ENCODE assay signal across 23 mouse cellular contexts in the genomic region with DNA sequence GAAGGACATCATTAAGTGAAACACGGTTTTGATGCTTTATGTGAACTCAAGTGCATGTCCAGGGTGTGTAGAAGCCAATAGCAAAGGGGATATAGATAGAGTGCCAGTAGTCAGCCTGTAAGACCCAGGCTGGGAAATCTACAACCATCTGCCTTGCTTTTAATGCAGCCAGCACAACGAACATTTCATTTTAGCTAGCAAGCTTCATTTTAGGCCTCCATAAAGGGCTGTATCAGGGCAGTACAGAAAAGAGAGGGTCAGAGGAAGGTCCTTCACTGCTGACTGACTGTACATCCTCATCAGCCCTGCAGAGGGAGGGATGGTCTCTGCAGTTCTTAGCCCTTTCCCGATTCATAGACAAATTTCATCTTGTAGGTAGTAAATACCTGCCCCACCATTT. TPM values are rescaled to one million over a fixed set of nuclear protein-coding genes. Genes with fewer than 3 reads are reported as not detected.
DNase-seq lines count a peak whose midpoint lies in the region; ATAC-seq and TF ChIP-seq lines count a peak whose summit lies in the region.
"Had no signal": no experiment of that assay in that cellular context is flagged by ENCODE, and none has a peak within 500 bp of the region (broad histone marks: within the 10 kb centered on the region; RNA-seq: fewer than 3 reads in every experiment).

No protein-coding gene starts in this region.

- H3K27ac ChIP-seq in heart, adult 2 months = no peak overlapping the region
- H3K27ac ChIP-seq in heart, embryonic 15.5 days = peak overlapping the region; percentile 77
- 0 out of 2 replicates have a peak overlapping the region, but pooled peaks have one; percentile 10 for H3K27ac ChIP-seq in neural tube, embryonic 13.5 days (replicated peaks)
- no peak overlapping the region for H3K27ac ChIP-seq in neural tube, embryonic 15.5 days (replicated peaks)
- H3K27ac ChIP-seq: embryonic facial prominence, embryonic 10.5 days; kidney, embryonic 15.5 days; liver, embryonic 13.5 days; neural tube, embryonic 12.5 days had no signal

- intact Hi-C loops in heart, adult 2 months (cut with DNase I) = no loop called here
- intact Hi-C loops in heart, postnatal 36 days (cut with DNase I) = no loop called here

- TF ChIP-seq EP300 in heart, adult 2 months (IDR thresholded peaks at IDR 0.05; ENCODE audit: insufficient read depth, low read depth, low read length) = no peak

- H3K9me3 ChIP-seq in heart, embryonic 15.5 days (replicated peaks) = no peaks in the 10 kb centered on the region
- no peaks in the 10 kb centered on the region for H3K9me3 ChIP-seq in neural tube, embryonic 13.5 days
- H3K9me3 ChIP-seq in neural tube, embryonic 15.5 days (replicated peaks) = no peaks in the 10 kb centered on the region
- H3K9me3 ChIP-seq: embryonic facial prominence, embryonic 10.5 days; kidney, embryonic 15.5 days; liver, embryonic 13.5 days; midbrain, embryonic 15.5 days had no signal

- WGBS in heart, adult 2 months = 46% methylated on average over 3 of the region's 3 CpGs
- 46% methylated on average over 3 of the region's 3 CpGs for WGBS in heart, embryonic 15.5 days
- 71% methylated on average over 3 of the region's 3 CpGs for WGBS in neural tube, embryonic 13.5 days
- 66% methylated on average over 3 of the region's 3 CpGs for WGBS in neural tube, embryonic 15.5 days

- no peaks in the 10 kb centered on the region for H3K27me3 ChIP-seq in heart, adult 2 months (ENCODE audit: control insufficient read depth, insufficient read depth, low read length)
- no peaks in the 10 kb centered on the region for H3K27me3 ChIP-seq in heart, embryonic 15.5 days
- H3K27me3 ChIP-seq in neural tube, embryonic 13.5 days = no peaks in the 10 kb centered on the region
- H3K27me3 ChIP-seq in neural tube, embryonic 15.5 days (replicated peaks) = no peaks in the 10 kb centered on the region
- H3K27me3 ChIP-seq: kidney, embryonic 15.5 days; liver, embryonic 13.5 days; midbrain, embryonic 15.5 days; neural tube, embryonic 12.5 days had no signal

- ATAC-seq in heart, embryonic 15.5 days (replicated peaks; ENCODE audit: insufficient number of reproducible peaks, insufficient read depth, low FRiP score, low read depth) = no peak
- no peak for ATAC-seq in neural tube, embryonic 13.5 days (ENCODE audit: low read depth)
- ATAC-seq in neural tube, embryonic 15.5 days (ENCODE audit: low FRiP score) = no peak
- ATAC-seq: activated CD4-positive, CD25-positive, alpha-beta regulatory T cell, adult 4 months; intestine, postnatal 0 days; midbrain, embryonic 15.5 days had no signal

- no peak overlapping the region; the same call in 1 of the 2 replicates for H3K9ac ChIP-seq in heart, adult 2 months (ENCODE audit: low read depth, low read length)
- no peak overlapping the region for H3K9ac ChIP-seq in heart, embryonic 15.5 days
- no peak overlapping the region; the same call in 1 of the 2 replicates for H3K9ac ChIP-seq in neural tube, embryonic 13.5 days
- no peak overlapping the region for H3K9ac ChIP-seq in neural tube, embryonic 15.5 days (replicated peaks)
- H3K9ac ChIP-seq: kidney, embryonic 15.5 days; liver, embryonic 13.5 days; midbrain, embryonic 15.5 days; neural tube, embryonic 12.5 days had no signal

- 0 out of 2 replicates have a peak, but pooled peaks have one; percentile 22 for TF ChIP-seq CTCF in heart, adult 2 months (IDR thresholded peaks at IDR 0.05)

- H3K4me1 ChIP-seq in heart, adult 2 months (ENCODE audit: control insufficient read depth, insufficient read depth, low read length) = peaks cover 11% of the 10 kb centered on the region
- H3K4me1 ChIP-seq in heart, embryonic 15.5 days (replicated peaks) = peaks cover 28% of the 10 kb centered on the region
- H3K4me1 ChIP-seq in neural tube, embryonic 13.5 days (replicated peaks) = peaks cover 41% of the 10 kb centered on the region
- peaks cover 32% of the 10 kb centered on the region for H3K4me1 ChIP-seq in neural tube, embryonic 15.5 days

- H3K36me3 ChIP-seq in heart, adult 2 months (ENCODE audit: control insufficient read depth, insufficient read depth, low read length) = peaks cover 7% of the 10 kb centered on the region
- no peaks in the 10 kb centered on the region for H3K36me3 ChIP-seq in heart, embryonic 15.5 days
- no peaks in the 10 kb centered on the region for H3K36me3 ChIP-seq in neural tube, embryonic 13.5 days
- H3K36me3 ChIP-seq in neural tube, embryonic 15.5 days = no peaks in the 10 kb centered on the region
- H3K36me3 ChIP-seq: kidney, embryonic 15.5 days; midbrain, embryonic 15.5 days; neural tube, embryonic 12.5 days had no signal

- no peak for DNase-seq in heart, adult 2 months
- no peak for DNase-seq in heart, postnatal 4 days
- no peak for DNase-seq in heart, postnatal 36 days
- DNase-seq in spleen, adult 18-20 months = no peak
- DNase-seq: adrenal gland, adult 8-10 months; B cell, adult 2 months; cerebellum, adult 11-12 months; cerebellum, postnatal 10 days; gastrocnemius, postnatal 10 days; liver, embryonic 13.5 days; lung, adult 2 months; lung, postnatal 14 days; thymus, adult 18-20 months; thymus, postnatal 36 days had no signal

- no peak overlapping the region for H3K4me2 ChIP-seq in heart, embryonic 15.5 days
- H3K4me2 ChIP-seq in neural tube, embryonic 13.5 days = no peak overlapping the region
- no peak overlapping the region for H3K4me2 ChIP-seq in neural tube, embryonic 15.5 days
- H3K4me2 ChIP-seq: kidney, embryonic 15.5 days; liver, embryonic 13.5 days; midbrain, embryonic 15.5 days; neural tube, embryonic 12.5 days had no signal

- no peak overlapping the region for H3K4me3 ChIP-seq in heart, adult 2 months
- no peak overlapping the region for H3K4me3 ChIP-seq in heart, embryonic 15.5 days
- H3K4me3 ChIP-seq in neural tube, embryonic 13.5 days = no peak overlapping the region
- no peak overlapping the region for H3K4me3 ChIP-seq in neural tube, embryonic 15.5 days (replicated peaks)
- H3K4me3 ChIP-seq: embryonic facial prominence, embryonic 10.5 days; kidney, embryonic 15.5 days; liver, embryonic 13.5 days; midbrain, embryonic 15.5 days; neural tube, embryonic 12.5 days had no signal

- no peak for TF ChIP-seq POLR2A in heart, adult 2 months (IDR thresholded peaks at IDR 0.05; ENCODE audit: insufficient read depth, low read depth, low read length)

- H3K79me2 ChIP-seq in heart, adult 2 months (replicated peaks; ENCODE audit: control insufficient read depth, insufficient read depth, low read length) = peaks cover 12% of the 10 kb centered on the region

RNA-seq across cellular contexts. Expression of a gene that starts 23.0 kb away (rescaled TPM):
- 10 to 100 TPM; 28.5 to 30.3 TPM for total RNA-seq in heart, adult 2 months (2021)
- polyA plus RNA-seq in heart, adult 2 months (2012; rRNA removed) = 17.7 and 27.3 TPM in 2 replicates
- 10 to 100 TPM; 25.4 to 27.4 TPM for total RNA-seq in heart, postnatal 4 days (2021)
- polyA plus RNA-seq in heart, embryonic 15.5 days (2015; fragmentation: Nextera tagmentation; extraction: Ambion mirVana) = 6.6 and 7.3 TPM in 2 replicates
- 10 to 100 TPM; 28.1 to 34.1 TPM for total RNA-seq in heart, postnatal 36 days (2021)
- polyA plus RNA-seq in neural tube, embryonic 13.5 days (2015; fragmentation: Nextera tagmentation; extraction: Ambion mirVana) = 24.9 and 26.5 TPM in 2 replicates
- polyA plus RNA-seq in neural tube, embryonic 15.5 days (2015; fragmentation: Nextera tagmentation; extraction: Ambion mirVana) = 20.5 and 23.6 TPM in 2 replicates

Comparison
In these comparisons a context has a peak if more than half of its experiments do, and no peak if none do; other contexts are left out.
1. H3K27ac ChIP-seq: peak in heart, embryonic 15.5 days (single experiment) and neural tube, embryonic 13.5 days (single experiment); none in heart, adult 2 months (single experiment) and neural tube, embryonic 15.5 days (single experiment).